Mouse (Mus musculus) mammary gland, adult 2 months (tissue): Measurements from ENCODE around the gene Prss44. TPM values are rescaled to one million over a fixed set of nuclear protein-coding genes. Genes with fewer than 3 reads are reported as not detected.

ENCODE experiments used
- polyA plus RNA-seq: library from polyadenylated mRNA; depleted of rRNA; stranded (reverse); fragments of >200 nt; gene quantifications from 2 replicates; pipeline ENCODE4 v1.2.3, GENCODE M21; 2012; ENCODE audit warnings: low replicate concordance; rRNA removed

Prss44 gene
- polyA plus RNA-seq: not detected in 2 replicates

DNA sequence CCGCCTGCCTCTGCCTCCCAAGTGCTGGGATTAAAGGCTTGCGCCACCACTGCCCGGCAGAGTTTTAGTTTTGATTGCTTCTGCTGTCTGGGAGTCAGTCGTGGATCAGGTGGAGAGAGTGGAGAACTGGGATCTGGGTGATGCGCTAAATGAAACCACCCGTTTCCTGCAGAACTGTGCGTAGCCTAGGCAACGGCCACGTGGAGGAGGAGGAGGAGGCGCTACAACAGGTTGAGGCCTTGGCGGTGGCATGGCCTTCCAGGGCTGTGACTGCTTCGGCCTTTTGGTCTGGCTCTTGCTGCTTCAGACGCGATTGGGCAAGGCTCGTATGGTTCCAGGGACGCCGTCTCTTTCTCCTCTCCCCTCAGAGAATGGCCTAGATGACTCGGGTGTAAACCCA, at the start of gene Prss44:
Gene Prss44 (plus strand): TSS at position 206 of the 400 bp plus-strand sequence.

GRCm38 (mm10) chr9:110797866-110798265, 15.9 kb upstream of the Prss44 start, which contains the start of gene Prss42:
Prss42 (plus strand) TSS chr9:110798166.

GRCm38 (mm10) chr9:110826390-110826789, 12.6 kb downstream of the Prss44 start, which contains the start of gene Prss43:
Prss43 (plus strand) TSS chr9:110826690.

DNA sequence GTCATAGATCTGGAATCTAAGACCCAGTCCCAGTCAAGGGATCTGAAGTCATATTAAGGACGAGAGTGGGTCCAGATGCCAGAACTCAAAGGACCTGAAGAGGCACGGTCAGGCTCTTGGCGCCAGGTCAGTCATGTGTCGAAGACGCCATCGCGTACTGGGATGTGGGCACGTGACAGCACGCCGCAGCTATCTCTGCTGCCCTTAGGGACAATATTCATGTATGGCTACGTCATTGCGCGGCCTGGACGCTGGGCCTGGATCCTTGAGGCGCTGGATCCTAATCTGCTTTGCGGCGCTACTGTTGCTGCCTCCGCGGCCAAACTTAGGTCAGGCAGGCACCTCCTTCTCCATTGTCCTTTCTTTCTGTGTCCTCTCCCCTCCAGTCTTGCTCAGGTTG, 20.6 kb downstream of the Prss44 start, which contains the start of gene Prss45:
Gene Prss45 (plus strand): TSS at position 178 of the 400 bp plus-strand sequence.

GRCm38 (mm10) chr9:110844206-110844605, 30.4 kb downstream of the Prss44 start, which contains the start of gene Prss46:
Prss46 (plus strand) TSS chr9:110844506.

DNA sequence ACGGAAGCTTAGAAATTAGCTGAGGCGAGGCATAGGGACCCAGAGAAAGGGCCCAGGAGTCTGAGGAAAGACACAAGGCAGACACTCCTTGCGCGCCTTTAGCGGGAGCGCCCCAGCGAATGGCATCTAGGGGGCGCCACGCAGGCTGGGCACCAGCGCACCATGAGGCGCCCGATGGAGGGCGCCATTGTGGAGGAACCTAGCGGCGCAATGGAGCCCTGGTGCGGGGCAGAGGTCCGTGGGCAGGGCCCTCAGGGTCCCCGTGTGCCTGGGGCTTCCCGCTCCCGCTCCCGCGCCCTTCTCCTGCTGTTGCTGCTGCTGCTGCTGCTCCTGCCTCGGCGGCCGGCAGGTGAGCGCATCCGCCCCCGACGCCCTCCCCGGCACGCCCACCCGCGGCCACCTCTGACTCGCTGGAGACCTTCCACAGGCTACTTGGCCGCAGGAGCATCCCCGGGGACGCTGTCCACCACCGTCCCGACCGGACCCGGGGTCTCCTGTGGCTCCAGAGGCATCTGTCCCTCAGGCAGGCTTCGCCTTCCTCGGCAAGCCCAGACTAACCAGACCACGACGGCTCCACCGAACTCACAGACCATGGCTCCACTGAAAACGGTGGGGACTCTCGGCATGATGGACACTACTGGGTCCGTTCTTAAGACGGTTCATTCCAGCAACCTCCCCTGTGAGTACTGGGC, 44.1 kb downstream of the Prss44 start, which contains the start of gene Prss50:
Gene Prss50 (plus strand): TSS at position 187 of the 692 bp plus-strand sequence.

Other genes with a start within 250 kb of the Prss44 start
- 11.2 and 11.4 TPM in 2 replicates for gene Nradd, start 189.5 kb upstream of the Prss44 start, polyA plus RNA-seq
- gene Nbeal2, start 159.8 kb upstream of the Prss44 start, polyA plus RNA-seq: 43.4 and 66.9 TPM in 2 replicates
- gene Ccdc12, start 157.5 kb upstream of the Prss44 start, polyA plus RNA-seq: 70.4 and 96.1 TPM in 2 replicates
- gene Myl3, start 72.1 kb upstream of the Prss44 start, polyA plus RNA-seq: 1.2 and 7.3 TPM in 2 replicates
- gene Pth1r, start 66.8 kb upstream of the Prss44 start, polyA plus RNA-seq: 93.3 and 128 TPM in 2 replicates
- gene Prss42, start 15.8 kb upstream of the Prss44 start, polyA plus RNA-seq: not detected in 2 replicates
- 0.04 TPM in 1 of 2 replicates, not detected in the other for gene Prss43, start 12.7 kb downstream of the Prss44 start, polyA plus RNA-seq
- not detected in 2 replicates for gene Prss45, start 20.6 kb downstream of the Prss44 start, polyA plus RNA-seq
- gene Prss46, start 30.5 kb downstream of the Prss44 start, polyA plus RNA-seq: not detected in 2 replicates
- gene Prss50, start 44.0 kb downstream of the Prss44 start, polyA plus RNA-seq: 0.07 TPM in 1 of 2 replicates, not detected in the other
- 63.3 and 112 TPM in 2 replicates for gene Als2cl, start 65.9 kb downstream of the Prss44 start, polyA plus RNA-seq
- 5.6 and 7.9 TPM in 2 replicates for gene Tmie, start 66.1 kb downstream of the Prss44 start, polyA plus RNA-seq
- not detected in 2 replicates for gene Fam240a, start 102.9 kb downstream of the Prss44 start, polyA plus RNA-seq
- gene Tdgf1, start 132.2 kb downstream of the Prss44 start, polyA plus RNA-seq: 0.11 and 0.17 TPM in 2 replicates
- 4.2 TPM in 1 of 2 replicates, not detected in the other for gene Lrrc2, start 137.6 kb downstream of the Prss44 start, polyA plus RNA-seq
- gene Rtp3, start 176.6 kb downstream of the Prss44 start, polyA plus RNA-seq: 5.4 and 9.1 TPM in 2 replicates
- 41.0 and 80.0 TPM in 2 replicates for gene Ltf, start 205.3 kb downstream of the Prss44 start, polyA plus RNA-seq
- gene Ccrl2, start 243.5 kb downstream of the Prss44 start, polyA plus RNA-seq: 4.3 and 7.2 TPM in 2 replicates